Mouse (Mus musculus) heart, adult 2 months (tissue): ENCODE measurements around the gene Fam71f2.

ENCODE experiments used
- CTCF ChIP-seq: fragments of 200-600 bp; IDR thresholded peaks from 2 replicates; pipeline ENCODE4 v1.8.1; 2022; ENCODE audit warnings: antibody characterized with exemption, mild to moderate bottlenecking, moderate library complexity
- POLR2A ChIP-seq: fragments of 200-500 bp; IDR thresholded peaks from 2 replicates; pipeline ENCODE4 v1.6.1; 2011; ENCODE audit warnings: mild to moderate bottlenecking, low read depth, low read length, control low read depth; ENCODE audit not compliant: insufficient read depth

GRCm38 (mm10) chr6:29263650-29264455, 15.5 kb upstream of the Fam71f2 start:
- no peak for TF ChIP-seq CTCF
- no peak for TF ChIP-seq POLR2A
